Mouse (Mus musculus) CH12.LX (cell line): ENCODE measurements around the gene Cldn10.
A peak's percentile ranks its signal among the peaks of the same experiment; 100 is the strongest.

Source experiments
- CTCF ChIP-seq, 2 experiments: IDR thresholded peaks in 1 of 2; conservative IDR thresholded peaks in 1 of 2; 2 replicates each; pipeline ENCODE4 v1.5.1; 2011 to 2012; ENCODE audit warnings: low read depth in 2 of 2, low read length in 2 of 2, improper control_type of control experiment in 1 of 2, inconsistent platforms in 1 of 2, mild to moderate bottlenecking in 1 of 2, moderate library complexity in 1 of 2
- EP300 ChIP-seq: IDR thresholded peaks from 2 replicates; pipeline ENCODE4 v1.6.1; 2011; ENCODE audit warnings: low read length, improper control_type of control experiment
- JUND ChIP-seq: conservative IDR thresholded peaks from 2 replicates; pipeline ENCODE4 v1.6.1; 2011; ENCODE audit warnings: low read depth, low read length, improper control_type of control experiment
- MAFK ChIP-seq: IDR thresholded peaks from 2 replicates; pipeline ENCODE4 v1.6.1; 2011; ENCODE audit warnings: low read length, improper control_type of control experiment; ENCODE audit not compliant: insufficient replicate concordance
- POLR2A ChIP-seq: IDR thresholded peaks from 2 replicates; pipeline ENCODE4 v1.6.1; 2011; ENCODE audit warnings: low read depth, mild to moderate bottlenecking, improper control_type of control experiment, low read length
- RAD21 ChIP-seq: IDR thresholded peaks from 2 replicates; pipeline ENCODE4 v1.6.1; 2011; ENCODE audit warnings: low read depth, mild to moderate bottlenecking, low read length, improper control_type of control experiment, moderate library complexity
- ZKSCAN1 ChIP-seq: IDR thresholded peaks from 2 replicates; pipeline ENCODE4 v1.6.1; 2012; ENCODE audit warnings: low read depth, inconsistent platforms, low read length, improper control_type of control experiment, borderline replicate concordance
- ZNF384 ChIP-seq: IDR thresholded peaks from 2 replicates; pipeline ENCODE4 v1.6.1; 2012; ENCODE audit warnings: low read depth, low read length, improper control_type of control experiment, inconsistent platforms

- no peak for TF ChIP-seq POLR2A
- TF ChIP-seq EP300 = no peak
- no peak for TF ChIP-seq JUND
- peak; percentile 29 to 65; a peak in 2 of 4 replicates for TF ChIP-seq CTCF (conservative IDR thresholded peaks at IDR 0.05 in 1 of 2, IDR thresholded peaks at IDR 0.05 in 1 of 2; ENCODE audit: low read depth in 2 of 2, low read length in 2 of 2)
- peak; percentile 35 for TF ChIP-seq RAD21
- TF ChIP-seq MAFK = no peak
- TF ChIP-seq ZKSCAN1 = no peak
- no peak for TF ChIP-seq ZNF384
Measured at GRCm38 (mm10) chr14:118774507-118775428, 12.9 kb upstream of the Cldn10 start.
